Mouse (Mus musculus): ENCODE results near the gene AI661453.

GRCm38 (mm10) chr17:47448523-47449372, 12.3 kb downstream of the AI661453 start:
- TF ChIP-seq CTCF (IDR thresholded peaks at IDR 0.05; ENCODE audit: low read depth, low read length) (no peak), POLR2A (IDR thresholded peaks at IDR 0.05; ENCODE audit: insufficient read depth, low read length) (no peak), EP300 (IDR thresholded peaks at IDR 0.05; ENCODE audit: insufficient read depth, low read depth, low read length) (no peak)

Measured in ES-Bruce4 (cell line).